Mouse (Mus musculus): ENCODE results near the gene Gabbr2.

GRCm38 (mm10) chr4:46844567-46844966, 147.1 kb downstream of the Gabbr2 start:
- TF ChIP-seq GATA1 (IDR thresholded peaks at IDR 0.05; ENCODE audit: borderline replicate concordance, low read length): no peak
- no peak for TF ChIP-seq FLI1 (IDR thresholded peaks at IDR 0.05; ENCODE audit: low read length)

Measured in megakaryocyte, embryonic 14.5 days (primary cell).